Mouse (Mus musculus): Measurements from ENCODE around the gene Samd7. TPM values are rescaled to one million over a fixed set of nuclear protein-coding genes. Genes with fewer than 3 reads are reported as not detected.
"Not testable (repeated sequence)": the region's sequence is repeated elsewhere in the genome, so short reads cannot be mapped to it uniquely, and the experiment has no call there.

Samd7 gene
- under 1 TPM in 1 of 2 experiments, not detected in 1; 0.13 TPM for total RNA-seq (2021)
- long read RNA-seq: 0 reads

DNA sequence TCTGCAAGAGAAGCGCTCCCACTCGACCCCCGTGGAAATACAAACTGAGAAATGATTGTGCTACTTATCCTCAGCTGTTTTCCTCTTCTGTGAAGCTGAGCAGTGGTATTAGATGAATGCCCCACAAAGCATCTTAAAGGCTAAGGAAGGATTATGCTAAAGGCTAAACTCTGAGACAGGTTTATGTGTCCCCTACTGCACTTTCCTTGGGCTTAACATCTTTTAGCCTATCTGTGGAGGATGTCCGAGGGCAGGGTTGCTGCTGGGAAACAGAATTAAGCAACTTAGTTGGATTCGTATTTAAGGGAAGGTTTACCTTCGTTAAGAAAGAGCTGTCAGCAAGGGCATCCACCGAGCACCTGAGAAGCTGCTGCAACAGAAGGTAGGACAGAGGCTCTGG lies at the start of gene Samd7:
Gene Samd7 (plus strand): TSS at position 288 of the 400 bp plus-strand sequence.
- DNase-seq (ENCODE audit: low spot score in 2 of 2): no peak

- peak; percentile 72 to 74 for DNase-seq (ENCODE audit: low spot score in 2 of 2)
Measured at GRCm38 (mm10) chr3:30696346-30696745, 49.7 kb upstream of the Samd7 start.

DNA sequence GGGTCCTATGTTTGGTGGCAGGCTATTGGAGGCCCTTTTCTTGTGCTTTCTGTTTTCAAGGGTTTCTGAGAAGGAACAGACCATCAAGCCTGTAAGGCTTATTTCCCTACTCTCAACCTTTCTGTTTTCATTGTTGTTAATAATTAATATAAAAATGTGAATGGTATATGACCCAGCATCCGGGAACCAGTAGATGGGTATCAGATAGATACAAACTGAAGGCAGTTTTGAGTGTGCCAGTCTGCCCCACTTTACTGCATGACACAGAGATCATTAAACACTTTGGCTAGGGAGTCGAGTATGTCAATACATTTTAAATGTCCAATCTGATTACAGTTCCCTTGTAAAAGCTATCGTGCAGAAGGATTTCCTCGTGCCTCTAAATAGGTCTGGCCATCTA lies 48.2 kb upstream of the Samd7 start:
- no peak for DNase-seq (ENCODE audit: low spot score in 2 of 2)

DNA sequence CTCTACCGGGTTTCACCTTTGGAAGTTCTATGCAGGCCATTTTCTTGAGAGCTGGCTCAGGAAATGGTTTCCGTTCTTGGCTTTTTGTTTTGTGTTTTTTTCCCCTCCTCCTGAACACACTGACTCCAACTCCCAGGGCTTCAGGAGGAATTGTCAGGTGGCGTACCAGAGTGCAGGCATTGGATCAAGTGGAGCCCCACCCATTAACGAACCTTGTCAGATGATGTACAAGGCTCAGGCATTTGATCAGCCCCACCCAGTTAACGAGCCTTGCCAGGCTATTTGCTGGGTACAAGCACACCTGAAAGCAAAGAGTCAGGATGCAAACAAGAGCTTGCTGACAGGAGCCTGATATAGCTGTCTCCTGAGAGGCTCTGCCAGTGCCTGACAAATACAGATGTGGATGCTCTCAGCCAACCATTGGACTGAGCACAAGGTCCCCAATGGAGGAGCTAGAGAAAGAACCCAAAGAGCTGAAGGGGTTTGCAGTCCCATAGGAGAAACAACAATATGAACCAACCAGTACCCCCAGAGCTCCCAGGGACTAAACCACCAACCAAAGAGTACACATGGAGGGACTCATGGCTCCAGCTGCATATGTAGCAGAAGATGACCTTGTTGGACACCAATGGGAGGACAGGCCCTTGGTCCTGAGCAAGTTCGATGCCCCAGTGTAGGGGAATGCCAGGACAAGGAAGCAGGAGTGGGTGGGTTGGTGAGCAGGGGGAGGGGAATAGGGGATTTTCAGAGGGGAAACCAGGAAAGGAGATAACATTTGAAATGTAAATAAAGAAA lies 46.2 kb upstream of the Samd7 start, which contains the start of gene Lrrc31:
Gene Lrrc31 (minus strand): TSS at position 133 of the 795 bp plus-strand sequence.
- DNase-seq (ENCODE audit: low spot score in 2 of 2): not testable (repeated sequence)

- DNase-seq (ENCODE audit: low spot score in 2 of 2): no peak
Measured at GRCm38 (mm10) chr3:30705977-30706376, 40.1 kb upstream of the Samd7 start.

DNA sequence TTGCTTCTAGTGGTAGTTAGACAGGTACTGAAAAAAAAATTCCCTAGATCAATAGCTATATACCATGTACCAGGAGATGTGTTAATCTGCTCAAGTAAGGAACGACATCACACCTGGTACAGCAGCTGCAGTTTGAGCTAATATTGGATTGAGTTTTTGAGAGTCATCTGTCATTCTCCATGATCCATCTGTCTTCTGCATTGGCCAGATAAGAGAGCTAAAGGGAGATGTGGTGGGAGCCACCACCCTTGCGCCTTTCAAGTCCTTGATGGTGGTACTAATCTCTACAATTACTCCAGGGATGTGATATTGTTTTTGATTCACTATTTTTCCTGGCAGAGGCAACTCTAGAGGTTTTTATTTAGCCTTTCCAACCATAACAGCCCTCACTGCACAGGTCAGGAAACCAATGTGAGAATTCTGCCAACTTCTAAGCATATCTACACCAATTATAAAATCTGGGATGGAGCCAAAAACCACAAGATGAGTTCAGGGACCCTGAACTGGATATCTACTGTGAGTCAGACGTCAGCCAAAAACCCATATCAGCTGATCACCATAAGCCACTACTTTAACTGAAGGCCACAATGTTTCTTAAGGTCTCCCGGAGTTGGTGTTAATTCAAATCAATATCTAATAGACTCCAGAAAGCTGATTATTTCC lies 39.3 kb upstream of the Samd7 start:
- DNase-seq (ENCODE audit: low spot score in 2 of 2): no peak

GRCm38 (mm10) chr3:30710191-30710590 lies 35.9 kb upstream of the Samd7 start:
- DNase-seq (ENCODE audit: low spot score in 2 of 2): no peak

- DNase-seq (ENCODE audit: low spot score in 2 of 2): no peak
Measured at GRCm38 (mm10) chr3:30713334-30713733, 32.8 kb upstream of the Samd7 start.

- no peak for DNase-seq (ENCODE audit: low spot score in 2 of 2)
Measured at GRCm38 (mm10) chr3:30718649-30719048, 27.4 kb upstream of the Samd7 start.

- no peak for DNase-seq (ENCODE audit: low spot score in 2 of 2)
Measured at GRCm38 (mm10) chr3:30722036-30722435, 24.1 kb upstream of the Samd7 start.

DNA sequence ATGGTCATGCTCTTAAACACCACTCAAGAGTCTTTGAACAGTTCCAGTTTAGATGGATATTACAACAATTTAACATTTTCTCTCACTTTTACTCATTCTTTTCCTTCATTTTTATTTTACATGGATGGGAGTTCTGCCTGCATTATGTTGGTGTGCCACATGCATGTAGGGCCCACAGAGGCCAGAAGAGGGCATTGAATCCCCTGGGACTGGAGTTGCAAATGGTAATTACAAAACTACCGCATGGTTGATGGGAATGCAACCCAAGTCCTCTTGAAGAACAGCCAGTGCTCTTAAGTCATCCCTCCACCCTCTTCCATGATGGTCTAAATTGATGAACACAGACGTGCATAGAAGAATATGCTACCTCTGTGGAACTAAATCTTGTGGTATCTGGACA lies 23.6 kb upstream of the Samd7 start:
- DNase-seq (ENCODE audit: low spot score in 2 of 2): no peak

DNA sequence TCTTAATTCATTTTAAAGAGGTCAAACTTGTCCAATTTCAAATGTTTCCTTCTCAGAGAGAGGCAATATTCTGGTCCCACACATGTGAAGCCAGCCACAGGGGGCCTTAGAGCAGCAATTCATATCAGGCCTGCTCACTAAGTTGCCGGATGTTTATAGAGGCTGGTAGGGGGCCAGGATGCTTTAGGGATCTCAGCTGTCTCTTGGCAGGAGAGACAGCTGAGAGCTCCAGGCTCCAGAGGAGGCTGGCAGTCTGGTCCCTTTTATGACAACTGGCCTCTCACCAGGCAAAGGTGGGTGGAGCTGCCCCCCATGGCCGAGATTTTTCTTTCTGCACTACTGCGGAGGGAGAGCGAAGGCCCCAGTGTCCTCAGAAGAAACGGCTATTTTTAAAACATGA lies 22.9 kb upstream of the Samd7 start:
- no peak for DNase-seq (ENCODE audit: low spot score in 2 of 2)

- DNase-seq (ENCODE audit: low spot score in 2 of 2): no peak
Measured at GRCm38 (mm10) chr3:30724105-30724824, 21.8 kb upstream of the Samd7 start.

DNA sequence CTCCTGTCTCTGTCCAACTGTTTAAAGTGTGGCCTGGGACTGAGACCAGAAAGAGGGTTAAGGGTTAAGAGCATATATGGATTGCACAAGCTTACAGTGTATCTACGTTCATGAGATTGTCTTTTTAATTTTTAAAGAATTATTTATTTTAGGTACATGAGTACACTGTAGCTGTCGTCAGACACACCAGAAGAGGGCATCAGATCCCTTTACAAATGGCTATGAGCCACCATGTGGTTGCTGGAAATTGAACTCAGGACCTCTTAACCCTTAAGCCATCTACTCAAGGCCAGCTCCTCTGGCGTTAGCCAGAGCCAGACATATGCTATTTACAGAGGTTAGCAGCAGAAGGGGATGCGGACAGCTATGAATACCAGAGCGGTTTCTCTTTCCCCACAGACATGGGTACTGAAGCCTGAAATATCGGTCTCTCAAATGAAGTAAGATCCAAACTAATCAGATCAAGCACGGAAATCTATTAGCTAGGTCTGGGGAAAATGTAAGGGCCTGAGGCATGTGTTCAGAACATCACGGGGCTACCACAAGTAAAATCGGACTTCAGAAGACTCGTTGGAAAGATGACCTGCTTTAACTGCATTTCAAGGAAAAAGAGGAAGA lies 21.1 kb upstream of the Samd7 start:
- DNase-seq (ENCODE audit: low spot score in 2 of 2): no peak

DNA sequence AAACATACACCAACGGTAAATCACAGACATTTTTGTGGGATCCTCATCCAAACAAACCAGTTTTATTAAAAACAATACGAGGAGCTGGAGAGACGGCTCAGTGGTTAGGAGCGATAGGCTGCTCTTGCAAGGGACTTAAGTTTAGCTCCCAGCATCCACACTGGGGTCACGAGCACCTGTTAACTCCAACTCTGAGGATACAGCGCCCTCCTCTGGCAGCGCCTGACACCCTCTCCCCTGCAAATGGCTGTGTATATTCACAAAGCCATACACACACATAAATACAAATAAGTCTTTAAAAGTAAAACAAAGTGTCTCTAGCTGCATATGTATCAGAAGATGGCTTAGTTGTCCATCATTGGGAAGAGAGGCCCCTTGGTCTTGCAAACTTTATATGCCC lies 20.6 kb upstream of the Samd7 start:
- no peak for DNase-seq (ENCODE audit: low spot score in 2 of 2)

- no peak for DNase-seq (ENCODE audit: low spot score in 2 of 2)
Measured at GRCm38 (mm10) chr3:30727209-30727608, 18.9 kb upstream of the Samd7 start.

DNA sequence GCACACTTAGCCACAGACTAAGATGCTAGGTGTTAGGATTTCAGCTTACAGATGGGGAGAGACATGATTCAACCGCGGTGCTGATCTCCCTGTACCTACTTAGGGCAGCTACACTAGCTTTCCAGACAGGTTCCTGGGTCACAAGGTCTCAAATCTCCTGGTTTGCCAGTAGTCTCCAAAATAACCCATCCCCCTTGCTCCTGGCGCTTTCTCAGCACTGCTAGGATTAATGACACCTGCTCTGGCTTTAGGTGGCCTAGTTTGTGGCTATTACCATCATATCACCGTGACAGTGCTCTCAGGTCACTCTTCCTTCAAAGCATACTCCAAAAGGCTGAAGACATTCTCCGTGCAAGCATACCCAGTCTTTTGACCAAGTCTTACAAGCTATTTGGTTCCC lies 17.0 kb upstream of the Samd7 start:
- DNase-seq (ENCODE audit: low spot score in 2 of 2): no peak

- peak; percentile 14 to 36 for DNase-seq (ENCODE audit: low spot score in 2 of 2)
Measured at GRCm38 (mm10) chr3:30736809-30737208, 9.3 kb upstream of the Samd7 start.

- DNase-seq (ENCODE audit: low spot score in 2 of 2): peak; percentile 22 to 40
Measured at GRCm38 (mm10) chr3:30741306-30741705, 4.8 kb upstream of the Samd7 start.

DNA sequence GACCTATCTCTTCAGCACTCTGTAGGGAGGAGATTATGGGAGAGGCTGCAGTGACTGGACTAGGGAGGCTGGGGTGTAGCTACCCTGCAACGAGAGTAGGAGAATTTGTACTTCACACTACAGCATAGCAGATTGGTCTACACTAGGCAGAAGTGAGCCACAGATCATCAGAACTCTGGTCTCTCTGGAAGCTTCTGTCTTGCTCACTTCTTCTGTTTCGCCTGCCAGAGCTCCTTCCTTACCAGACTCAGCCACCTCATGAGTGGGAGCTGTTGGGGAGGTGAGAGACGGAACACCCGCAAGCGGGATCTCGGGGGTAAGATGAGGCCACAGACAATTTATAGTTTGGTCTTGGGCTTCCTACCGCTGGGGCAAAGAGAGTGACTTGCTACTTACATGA lies 3.2 kb upstream of the Samd7 start:
- DNase-seq (ENCODE audit: low spot score in 2 of 2): no peak

DNA sequence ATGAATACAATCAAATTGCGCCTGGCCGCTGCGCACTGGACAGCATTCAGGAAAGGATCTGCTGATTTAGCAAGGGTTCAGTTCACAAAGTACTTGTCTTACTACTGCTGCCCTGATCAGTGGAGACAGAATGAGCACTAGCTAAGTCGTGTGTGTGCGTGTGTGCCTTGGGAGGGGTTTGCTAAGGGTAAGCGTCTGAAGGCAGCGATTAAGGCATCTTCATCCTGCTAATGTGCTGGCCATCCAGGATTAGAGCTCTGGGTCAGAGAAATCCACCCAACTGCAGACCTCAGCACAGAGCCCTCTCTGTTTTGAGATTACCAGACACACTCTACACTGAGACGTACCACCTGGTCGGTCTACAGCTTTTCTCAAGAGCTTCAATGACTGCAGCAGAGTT lies 2.2 kb downstream of the Samd7 start:
- DNase-seq (ENCODE audit: low spot score in 2 of 2): no peak

DNA sequence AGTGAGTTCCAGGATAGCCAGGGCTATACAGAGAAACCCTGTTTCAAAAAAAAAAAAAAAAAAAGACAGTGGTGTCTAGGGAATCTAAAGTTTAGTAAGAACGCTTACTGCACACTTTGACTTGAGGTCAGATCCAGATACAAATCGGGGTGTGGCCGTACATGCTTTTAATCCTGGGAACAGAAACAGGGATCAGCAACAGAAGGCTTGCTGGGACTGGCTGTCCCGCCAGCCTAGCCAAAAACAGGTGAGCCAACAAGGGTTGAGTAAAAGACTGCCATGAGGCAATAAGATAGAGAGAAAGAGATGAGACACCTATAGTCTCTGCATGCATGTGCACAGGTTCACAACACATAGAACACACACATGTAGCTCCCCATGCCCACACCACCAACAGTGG lies 8.6 kb downstream of the Samd7 start:
- DNase-seq (ENCODE audit: low spot score in 2 of 2): no peak
